Mouse (Mus musculus) hindbrain, embryonic 14.5 days (tissue): ENCODE results near the gene Krt9. TPM values are rescaled to one million over a fixed set of nuclear protein-coding genes. Genes with fewer than 3 reads are reported as not detected.
A peak's percentile ranks its signal among the peaks of the same experiment; 100 is the strongest.
"Not testable (repeated sequence)": the region's sequence is repeated elsewhere in the genome, so short reads cannot be mapped to it uniquely, and the experiment has no call there.

Experiments used
- ATAC-seq: fragments of 200-750 bp; cut with Nextera tagmentation; 2 replicates; pipeline ENCODE4 v1.8.0; 2017; ENCODE audit warnings: moderate number of reproducible peaks, mild to moderate bottlenecking, moderate TSS enrichment, moderate library complexity; ENCODE audit not compliant: low FRiP score
- DNase-seq: peaks from one replicate; pipeline ENCODE4 v3.0.0-alpha.2; 2015; ENCODE audit warnings: low spot score
- H3K27ac ChIP-seq: fragments of 300-500 bp; sonication (generic); 2 replicates; pipeline ENCODE4 v1.5.1; 2014; ENCODE audit warnings: mild to moderate bottlenecking, moderate library complexity
- H3K27me3 ChIP-seq: fragments of 300-500 bp; sonication (generic); 2 replicates; pipeline ENCODE4 v1.6.1; 2014; ENCODE audit warnings: mild to moderate bottlenecking, low read length, mixed read lengths; ENCODE audit not compliant: control insufficient read depth, insufficient read depth
- H3K36me3 ChIP-seq: fragments of 300-500 bp; sonication (generic); replicated peaks from 2 replicates; pipeline ENCODE4 v1.6.1; 2014; ENCODE audit not compliant: control insufficient read depth, insufficient read depth
- H3K4me1 ChIP-seq: fragments of 300-500 bp; sonication (generic); replicated peaks from 2 replicates; pipeline ENCODE4 v1.6.1; 2014; ENCODE audit warnings: antibody characterized with exemption, low read length, mixed read lengths; ENCODE audit not compliant: control insufficient read depth, insufficient read depth
- H3K4me2 ChIP-seq: fragments of 300-500 bp; sonication (generic); replicated peaks from 2 replicates; pipeline ENCODE4 v1.6.1; 2014; ENCODE audit warnings: mild to moderate bottlenecking, moderate library complexity
- H3K4me3 ChIP-seq: fragments of 300-500 bp; sonication (generic); replicated peaks from 2 replicates; pipeline ENCODE4 v1.5.1; 2014; ENCODE audit warnings: mild to moderate bottlenecking, low read length
- H3K9ac ChIP-seq: fragments of 300-500 bp; sonication (generic); 2 replicates; pipeline ENCODE4 v1.6.1; 2014
- H3K9me3 ChIP-seq: fragments of 300-500 bp; sonication (generic); 2 replicates; pipeline ENCODE4 v1.6.1; 2016; ENCODE audit warnings: low read length; ENCODE audit not compliant: control insufficient read depth
- WGBS: fragments of 180-500 bp; shearing (Covaris S2); extraction: QIAGEN DNeasy Blood & Tissue Kit; methylation state at CpG from one replicate; pipeline ENCODE4 v1.1.7; 2014; 5-methylcytosine and 5-hydroxymethylcytosine counted together
- polyA plus RNA-seq: library from polyadenylated mRNA; unstranded; fragments of >200 nt; fragmentation: Nextera tagmentation; extraction: Ambion mirVana; gene quantifications from 2 replicates; pipeline ENCODE4 v1.2.1, GENCODE M21; 2014

Gene Krt9
- polyA plus RNA-seq = not detected in 2 replicates

DNA sequence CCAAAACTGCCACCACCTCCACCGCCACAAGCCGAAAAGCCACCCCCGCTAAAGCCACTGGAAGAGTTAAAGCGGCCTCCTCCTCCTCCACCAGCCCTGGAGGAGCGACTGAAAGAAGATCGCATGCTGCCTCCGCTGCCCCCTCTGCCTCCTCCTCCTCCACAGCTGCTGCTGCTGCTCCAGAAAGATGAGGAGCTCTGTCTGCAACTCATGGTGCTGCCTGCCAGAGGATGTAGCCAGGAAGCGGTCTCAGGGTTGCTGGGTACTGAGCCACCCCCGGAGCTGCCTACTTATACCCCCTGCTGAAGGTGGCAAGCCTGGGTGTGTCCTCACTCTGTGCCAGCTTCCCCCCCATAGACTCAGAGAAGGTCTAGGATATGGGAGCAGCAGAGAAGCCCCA lies at the start of gene Krt9:
Gene Krt9 (minus strand): TSS at position 255 of the 400 bp plus-strand sequence.
- WGBS = 59% methylated on average over 9 of the region's 9 CpGs
- Histone ChIP-seq H3K4me3 (no peak within 1 kb of the TSS), H3K9ac (no peak within 1 kb of the TSS)

DNA sequence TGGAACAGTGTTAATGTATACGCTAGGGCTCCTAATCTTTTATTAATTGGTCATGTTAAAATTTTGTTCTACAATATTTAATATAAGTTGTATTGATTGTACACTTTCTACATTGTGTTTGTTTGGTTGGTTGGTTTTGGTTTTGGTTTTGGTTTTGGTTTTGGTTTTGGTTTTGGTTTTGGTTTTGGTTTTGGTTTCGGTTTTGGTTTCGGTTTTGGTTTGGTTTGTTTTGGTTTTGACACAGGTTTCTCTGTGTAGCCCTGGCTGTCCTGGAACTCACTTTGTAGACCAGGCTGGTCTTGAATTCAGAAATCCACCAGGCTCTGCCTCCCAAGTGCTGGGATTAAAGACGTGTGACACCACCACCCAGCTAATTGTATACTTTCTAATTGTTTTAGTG lies 47.2 kb upstream of the Krt9 start:
- H3K36me3 ChIP-seq, ATAC-seq, H3K4me2 ChIP-seq, H3K4me1 ChIP-seq, DNase-seq, H3K27me3 ChIP-seq, H3K4me3 ChIP-seq, H3K9ac ChIP-seq, H3K27ac ChIP-seq: not testable (repeated sequence)
- peaks cover 10% of the 10 kb centered on the region; the same call in 1 of the 2 replicates for H3K9me3 ChIP-seq
- WGBS = 94% methylated on average over 4 of the region's 4 CpGs

More for the DNA sequence above, at the start of gene Krt9:
- Histone ChIP-seq H3K27me3 (no peaks in the 10 kb centered on the region), H3K9me3 (no peaks in the 10 kb centered on the region), H3K4me1 (no peaks in the 10 kb centered on the region), H3K27ac (no peak within 1 kb of the TSS), H3K36me3 (no peaks in the 10 kb centered on the region), H3K4me2 (no peak within 1 kb of the TSS)
- ATAC-seq (no peak), DNase-seq (no peak)

GRCm38 (mm10) chr11:100221741-100222140 lies 28.7 kb upstream of the Krt9 start:
- Histone ChIP-seq H3K9ac (no peak overlapping the region), H3K4me3 (no peak overlapping the region), H3K27ac (no peak overlapping the region), H3K36me3 (no peaks in the 10 kb centered on the region), H3K4me2 (no peak overlapping the region), H3K9me3 (peaks cover 16% of the 10 kb centered on the region), H3K27me3 (no peaks in the 10 kb centered on the region), H3K4me1 (no peaks in the 10 kb centered on the region)
- DNase-seq (no peak), ATAC-seq (no peak)
- 61% methylated on average over 8 of the region's 8 CpGs for WGBS

DNA sequence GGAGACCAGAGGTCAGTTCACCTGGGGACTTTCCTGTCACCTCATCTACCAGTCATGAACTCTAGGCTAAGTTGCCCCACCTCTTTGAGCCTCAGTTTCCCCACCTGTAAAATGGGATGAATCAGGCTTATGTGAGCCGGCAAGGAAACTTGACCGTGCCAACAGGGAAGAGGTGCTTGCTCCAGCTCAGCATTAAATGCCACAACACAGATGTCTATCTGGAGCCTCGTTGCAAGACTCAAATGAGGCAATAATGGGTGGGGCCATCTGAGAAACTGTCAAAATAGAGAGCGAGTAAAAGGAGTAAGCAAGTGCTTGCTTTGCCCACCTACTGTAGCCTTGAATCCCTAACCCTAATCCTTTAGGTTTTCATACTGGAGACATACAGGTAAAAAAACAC lies 26.3 kb upstream of the Krt9 start:
- H3K9me3 ChIP-seq = peaks cover 3% of the 10 kb centered on the region; the same call in 1 of the 2 replicates
- no peaks in the 10 kb centered on the region for H3K4me1 ChIP-seq
- no peak overlapping the region for H3K4me3 ChIP-seq
- H3K36me3 ChIP-seq = no peaks in the 10 kb centered on the region
- no peak for ATAC-seq
- DNase-seq = no peak
- H3K27me3 ChIP-seq = no peaks in the 10 kb centered on the region
- no peak overlapping the region for H3K4me2 ChIP-seq
- no peak overlapping the region for H3K27ac ChIP-seq
- H3K9ac ChIP-seq = no peak overlapping the region
- WGBS = 86% methylated on average over 4 of the region's 4 CpGs

GRCm38 (mm10) chr11:100208542-100208941 lies 15.5 kb upstream of the Krt9 start:
- DNase-seq = no peak
- no peaks in the 10 kb centered on the region for H3K36me3 ChIP-seq
- no peaks in the 10 kb centered on the region for H3K9me3 ChIP-seq
- H3K27me3 ChIP-seq = no peaks in the 10 kb centered on the region
- ATAC-seq = no peak
- no peak overlapping the region for H3K4me2 ChIP-seq
- no peak overlapping the region for H3K27ac ChIP-seq
- no peak overlapping the region for H3K9ac ChIP-seq
- 69% methylated on average over 6 of the region's 6 CpGs for WGBS
- H3K4me1 ChIP-seq = no peaks in the 10 kb centered on the region
- no peak overlapping the region for H3K4me3 ChIP-seq

- 90% methylated on average over 8 of the region's 8 CpGs for WGBS
- Histone ChIP-seq H3K4me2 (no peak within 1 kb of the TSS), H3K9ac (no peak within 1 kb of the TSS), H3K36me3 (no peaks in the 10 kb centered on the region), H3K27ac (no peak within 1 kb of the TSS), H3K4me1 (no peaks in the 10 kb centered on the region), H3K9me3 (no peaks in the 10 kb centered on the region), H3K27me3 (no peaks in the 10 kb centered on the region), H3K4me3 (no peak within 1 kb of the TSS)
- ATAC-seq = no peak
- no peak for DNase-seq
Observed at GRCm38 (mm10) chr11:100207498-100207897, 14.5 kb upstream of the Krt9 start, which contains the start of gene Krt14. Gene Krt14 (minus strand): TSS chr11:100207548.

DNA sequence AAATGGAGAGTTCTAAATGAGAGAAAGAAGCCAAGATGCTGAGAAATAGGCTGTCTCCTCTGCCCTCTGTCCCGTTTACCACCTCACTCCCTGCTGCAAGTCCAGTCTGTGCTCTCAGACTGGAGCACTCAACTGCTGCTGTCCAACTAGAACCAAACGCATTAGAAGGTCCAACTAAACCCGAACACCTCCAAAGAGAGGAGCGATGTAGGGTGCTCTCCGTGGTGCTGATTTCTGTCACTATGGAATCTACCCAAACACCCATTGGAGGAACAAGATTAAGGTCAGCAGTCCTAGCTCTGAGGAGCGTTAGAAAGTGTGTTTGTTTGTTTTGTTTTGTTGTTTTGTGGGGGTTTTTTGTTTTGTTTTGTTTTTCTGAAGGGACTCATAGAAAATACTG lies 10.4 kb upstream of the Krt9 start:
- Histone ChIP-seq H3K9ac (no peak overlapping the region), H3K4me1 (no peaks in the 10 kb centered on the region), H3K9me3 (no peaks in the 10 kb centered on the region), H3K27ac (no peak overlapping the region), H3K4me2 (no peak overlapping the region), H3K27me3 (no peaks in the 10 kb centered on the region), H3K4me3 (no peak overlapping the region), H3K36me3 (no peaks in the 10 kb centered on the region)
- DNase-seq = peak; percentile 39
- WGBS = 23% methylated on average over 6 of the region's 6 CpGs
- no peak for ATAC-seq

- ATAC-seq = no peak
- 82% methylated on average over 4 of the region's 4 CpGs for WGBS
- Histone ChIP-seq H3K27ac (no peak overlapping the region), H3K27me3 (no peaks in the 10 kb centered on the region), H3K9me3 (no peaks in the 10 kb centered on the region), H3K4me2 (no peak overlapping the region), H3K4me1 (no peaks in the 10 kb centered on the region), H3K9ac (no peak overlapping the region), H3K4me3 (no peak overlapping the region), H3K36me3 (no peaks in the 10 kb centered on the region)
- no peak for DNase-seq
Observed at GRCm38 (mm10) chr11:100202906-100203305, 9.9 kb upstream of the Krt9 start.

- H3K9me3 ChIP-seq = no peaks in the 10 kb centered on the region
- H3K27me3 ChIP-seq = no peaks in the 10 kb centered on the region
- ATAC-seq (no peak), DNase-seq (no peak)
- no peak overlapping the region for H3K27ac ChIP-seq
- H3K9ac ChIP-seq = no peak overlapping the region
- no peaks in the 10 kb centered on the region for H3K36me3 ChIP-seq
- 47% methylated on average over 8 of the region's 8 CpGs for whole genome bisulfite sequencing
- H3K4me1 ChIP-seq = no peaks in the 10 kb centered on the region
- no peak overlapping the region for H3K4me2 ChIP-seq
- no peak overlapping the region for H3K4me3 ChIP-seq
Observed at GRCm38 (mm10) chr11:100200104-100200820, 7.2 kb upstream of the Krt9 start.
